Mouse (Mus musculus): ENCODE measurements around the gene Slc27a5. TPM values are rescaled to one million over a fixed set of nuclear protein-coding genes. Genes with fewer than 3 reads are reported as not detected.

Slc27a5 gene
- polyA plus RNA-seq, 1 experiment: 0.69 TPM

GRCm38 (mm10) chr7:12987409-12988189 lies 10.4 kb downstream of the Slc27a5 start:
- H3K36me3 ChIP-seq (ENCODE audit: control insufficient read depth, insufficient read depth, low read length): no peaks in the 10 kb centered on the region
- TF ChIP-seq CTCF (conservative IDR thresholded peaks at IDR 0.05; ENCODE audit: insufficient read depth, insufficient read length, low read depth, low read length) (no peak), POLR2A (IDR thresholded peaks at IDR 0.05; ENCODE audit: low read depth, low read length) (no peak)

DNA sequence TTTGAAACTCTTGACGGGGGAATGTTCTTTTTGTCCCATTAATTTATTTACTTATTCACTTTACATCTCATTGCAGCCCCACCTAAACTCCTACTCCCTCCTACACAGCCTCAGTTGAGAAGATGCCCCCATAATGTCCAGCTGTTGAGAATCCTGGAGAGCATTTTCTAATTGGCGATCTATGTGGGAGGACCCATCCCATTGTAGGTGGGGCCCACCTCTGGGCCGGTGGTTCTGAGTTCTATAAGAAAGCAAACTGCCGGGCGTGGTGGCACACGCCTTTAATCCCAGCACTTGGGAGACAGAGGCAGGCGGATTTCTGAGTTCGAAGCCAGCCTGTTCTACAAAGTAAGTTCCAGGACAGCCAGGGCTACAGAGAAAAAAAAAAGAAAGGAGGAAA lies 11.1 kb downstream of the Slc27a5 start:
- Histone ChIP-seq H3K4me3 (ENCODE audit: insufficient read depth, low read depth, low read length) (no peak overlapping the region), H3K4me1 (ENCODE audit: control insufficient read depth, insufficient read depth, low read length) (no peaks in the 10 kb centered on the region), H3K27me3 (replicated peaks; ENCODE audit: control insufficient read depth, insufficient read depth, low read length) (no peaks in the 10 kb centered on the region), H3K27ac (ENCODE audit: insufficient read depth, low read depth, low read length) (no peak overlapping the region), H3K36me3 (ENCODE audit: control insufficient read depth, insufficient read depth, low read length) (no peaks in the 10 kb centered on the region)
- 86% methylated on average over 8 of the region's 8 CpGs for WGBS
- TF ChIP-seq CTCF (conservative IDR thresholded peaks at IDR 0.05; ENCODE audit: insufficient read depth, insufficient read length, low read depth, low read length) (no peak), POLR2A (IDR thresholded peaks at IDR 0.05; ENCODE audit: low read depth, low read length) (no peak)
- no peak for DNase-seq

More at GRCm38 (mm10) chr7:12987409-12988189, 10.4 kb downstream of the Slc27a5 start:
- H3K27ac ChIP-seq (ENCODE audit: insufficient read depth, low read depth, low read length): no peak overlapping the region
- H3K27me3 ChIP-seq (replicated peaks; ENCODE audit: control insufficient read depth, insufficient read depth, low read length): no peaks in the 10 kb centered on the region
- DNase-seq: no peak
- H3K4me3 ChIP-seq (ENCODE audit: insufficient read depth, low read depth, low read length): no peak overlapping the region
- H3K4me1 ChIP-seq (ENCODE audit: control insufficient read depth, insufficient read depth, low read length): no peaks in the 10 kb centered on the region
- 73% methylated on average over 8 of the region's 8 CpGs for whole genome bisulfite sequencing

- Histone ChIP-seq H3K4me1 (ENCODE audit: control insufficient read depth, insufficient read depth, low read length) (no peaks in the 10 kb centered on the region), H3K27me3 (replicated peaks; ENCODE audit: control insufficient read depth, insufficient read depth, low read length) (no peaks in the 10 kb centered on the region), H3K4me3 (ENCODE audit: insufficient read depth, low read depth, low read length) (no peak overlapping the region), H3K36me3 (ENCODE audit: control insufficient read depth, insufficient read depth, low read length) (no peaks in the 10 kb centered on the region), H3K27ac (ENCODE audit: insufficient read depth, low read depth, low read length) (no peak overlapping the region)
- no peak for DNase-seq
- 81% methylated on average over 1 of the region's 1 CpGs for WGBS
- TF ChIP-seq POLR2A (IDR thresholded peaks at IDR 0.05; ENCODE audit: low read depth, low read length) (no peak), CTCF (conservative IDR thresholded peaks at IDR 0.05; ENCODE audit: insufficient read depth, insufficient read length, low read depth, low read length) (no peak)
Measured at GRCm38 (mm10) chr7:12985724-12986123, 12.3 kb downstream of the Slc27a5 start.

GRCm38 (mm10) chr7:12980291-12980690 lies 17.7 kb downstream of the Slc27a5 start:
- 88% methylated on average over 7 of the region's 7 CpGs for WGBS
- no peaks in the 10 kb centered on the region for H3K4me1 ChIP-seq (ENCODE audit: control insufficient read depth, insufficient read depth, low read length)
- no peaks in the 10 kb centered on the region for H3K27me3 ChIP-seq (replicated peaks; ENCODE audit: control insufficient read depth, insufficient read depth, low read length)
- H3K36me3 ChIP-seq (ENCODE audit: control insufficient read depth, insufficient read depth, low read length): no peaks in the 10 kb centered on the region
- DNase-seq: no peak
- TF ChIP-seq CTCF (conservative IDR thresholded peaks at IDR 0.05; ENCODE audit: insufficient read depth, insufficient read length, low read depth, low read length): no peak
- TF ChIP-seq POLR2A (IDR thresholded peaks at IDR 0.05; ENCODE audit: low read depth, low read length): no peak
- no peak overlapping the region for H3K27ac ChIP-seq (ENCODE audit: insufficient read depth, low read depth, low read length)
- H3K4me3 ChIP-seq (ENCODE audit: insufficient read depth, low read depth, low read length): no peak overlapping the region

DNA sequence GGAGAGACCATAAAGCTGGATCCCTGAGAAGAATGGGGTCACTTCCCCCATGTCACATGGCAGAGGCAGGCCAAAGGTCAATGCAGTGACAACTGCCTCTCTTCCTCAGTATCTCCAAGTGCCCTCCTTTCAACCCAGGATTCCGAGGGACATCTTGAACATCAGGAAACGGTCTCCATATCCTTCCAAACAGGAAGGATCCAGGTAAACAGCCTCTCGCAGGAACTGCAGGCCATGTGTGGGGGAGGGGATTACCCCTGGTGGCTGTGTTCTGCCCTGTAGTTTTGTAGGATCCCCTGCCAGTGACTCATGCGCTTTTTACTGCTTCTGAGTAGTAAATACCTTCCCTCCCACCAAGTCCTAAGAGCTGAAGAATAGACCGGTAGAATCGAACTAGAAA lies 18.2 kb downstream of the Slc27a5 start:
- TF ChIP-seq CTCF (conservative IDR thresholded peaks at IDR 0.05; ENCODE audit: insufficient read depth, insufficient read length, low read depth, low read length): no peak
- no peak for TF ChIP-seq POLR2A (IDR thresholded peaks at IDR 0.05; ENCODE audit: low read depth, low read length)
- H3K27me3 ChIP-seq (replicated peaks; ENCODE audit: control insufficient read depth, insufficient read depth, low read length): no peaks in the 10 kb centered on the region
- no peaks in the 10 kb centered on the region for H3K4me1 ChIP-seq (ENCODE audit: control insufficient read depth, insufficient read depth, low read length)
- no peaks in the 10 kb centered on the region for H3K36me3 ChIP-seq (ENCODE audit: control insufficient read depth, insufficient read depth, low read length)
- no peak for DNase-seq
- H3K27ac ChIP-seq (ENCODE audit: insufficient read depth, low read depth, low read length): no peak overlapping the region
- H3K4me3 ChIP-seq (ENCODE audit: insufficient read depth, low read depth, low read length): no peak overlapping the region
- 55% methylated on average over 6 of the region's 6 CpGs for WGBS

DNA sequence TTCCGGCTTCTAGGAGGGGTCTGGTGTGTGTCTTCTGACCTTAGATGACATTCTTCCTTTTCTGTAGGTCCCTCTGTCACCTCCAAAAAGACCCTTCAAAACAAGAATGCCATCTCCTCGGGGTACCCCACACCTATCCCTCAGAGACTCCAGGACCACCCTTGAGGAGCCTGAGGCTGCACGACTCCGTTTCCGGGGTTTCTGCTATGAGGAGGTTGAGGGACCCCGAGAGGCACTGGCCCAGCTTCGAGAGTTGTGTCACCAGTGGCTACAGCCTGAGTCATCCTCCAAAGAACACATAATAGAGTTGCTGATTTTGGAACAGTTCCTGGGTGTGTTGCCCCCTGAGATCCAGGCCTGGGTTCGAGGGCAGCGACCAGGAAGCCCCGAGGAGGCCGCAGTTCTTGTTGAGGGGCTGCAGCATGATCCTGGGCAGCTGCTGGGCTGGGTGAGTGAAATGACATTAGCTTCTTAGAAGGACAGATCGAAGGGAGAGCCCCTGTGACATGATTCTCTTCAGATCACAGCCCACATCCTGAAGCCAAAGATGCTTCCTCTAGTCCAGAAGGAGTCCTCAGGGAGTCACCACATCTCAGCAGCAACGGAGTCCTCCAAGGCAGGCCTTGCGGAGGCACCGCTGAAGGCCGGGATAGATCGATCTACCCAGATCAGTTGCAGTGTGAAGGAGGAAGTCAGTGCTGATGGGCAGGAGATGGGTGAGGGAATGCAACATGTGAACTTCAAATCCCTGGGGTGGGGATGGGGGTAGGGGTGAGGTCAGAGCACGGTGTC lies 18.9 kb downstream of the Slc27a5 start:
- TF ChIP-seq CTCF (conservative IDR thresholded peaks at IDR 0.05; ENCODE audit: insufficient read depth, insufficient read length, low read depth, low read length) (no peak), POLR2A (IDR thresholded peaks at IDR 0.05; ENCODE audit: low read depth, low read length) (no peak)
- WGBS: 78% methylated on average over 18 of the region's 18 CpGs
- Histone ChIP-seq H3K27me3 (replicated peaks; ENCODE audit: control insufficient read depth, insufficient read depth, low read length) (no peaks in the 10 kb centered on the region), H3K4me1 (ENCODE audit: control insufficient read depth, insufficient read depth, low read length) (no peaks in the 10 kb centered on the region), H3K36me3 (ENCODE audit: control insufficient read depth, insufficient read depth, low read length) (no peaks in the 10 kb centered on the region), H3K27ac (ENCODE audit: insufficient read depth, low read depth, low read length) (no peak overlapping the region), H3K4me3 (ENCODE audit: insufficient read depth, low read depth, low read length) (no peak overlapping the region)
- DNase-seq: no peak
